Mouse (Mus musculus) thymus, postnatal 14 days (tissue): ENCODE measurements around the gene March9.
A peak's percentile ranks its signal among the peaks of the same experiment; 100 is the strongest.
"Not testable (repeated sequence)": the region's sequence is repeated elsewhere in the genome, so short reads cannot be mapped to it uniquely, and the experiment has no call there.

Source experiments
- DNase-seq: peaks from one replicate; pipeline ENCODE4 v3.0.0; 2021

March9 gene

GRCm38 (mm10) chr10:127079665-127080391 lies 19.8 kb upstream of the March9 start:
- no peak for DNase-seq

- DNase-seq: no peak
Observed at GRCm38 (mm10) chr10:127078677-127079575, 18.9 kb upstream of the March9 start.

GRCm38 (mm10) chr10:127078001-127078676 lies 18.2 kb upstream of the March9 start:
- no peak for DNase-seq

- DNase-seq: no peak
Observed at GRCm38 (mm10) chr10:127077515-127077914, 17.5 kb upstream of the March9 start.

- DNase-seq: peak; percentile 77
Observed at GRCm38 (mm10) chr10:127076082-127076481, 16.1 kb upstream of the March9 start.

- DNase-seq: no peak
Observed at GRCm38 (mm10) chr10:127075651-127076050, 15.7 kb upstream of the March9 start.

- DNase-seq: peak; percentile 92
Observed at GRCm38 (mm10) chr10:127075080-127075479, 15.1 kb upstream of the March9 start, which contains the start of gene Agap2. Gene Agap2, plus strand, starts transcription at chr10:127075284.

GRCm38 (mm10) chr10:127073981-127074380 lies 14.0 kb upstream of the March9 start:
- no peak for DNase-seq

GRCm38 (mm10) chr10:127072969-127073368 lies 13.0 kb upstream of the March9 start:
- DNase-seq: not testable (repeated sequence)

GRCm38 (mm10) chr10:127072270-127072669 lies 12.3 kb upstream of the March9 start:
- not testable (repeated sequence) for DNase-seq

- DNase-seq: no peak
Observed at GRCm38 (mm10) chr10:127071203-127071602, 11.2 kb upstream of the March9 start.

- peak; percentile 49 for DNase-seq
Observed at GRCm38 (mm10) chr10:127070190-127071121, 10.5 kb upstream of the March9 start, which contains the start of gene Tspan31. Gene Tspan31, minus strand, starts transcription at chr10:127070264.

GRCm38 (mm10) chr10:127069281-127070189 lies 9.6 kb upstream of the March9 start:
- DNase-seq: no peak

GRCm38 (mm10) chr10:127068360-127069038 lies 8.5 kb upstream of the March9 start:
- DNase-seq: no peak

- DNase-seq: no peak
Observed at GRCm38 (mm10) chr10:127066519-127067018, 6.6 kb upstream of the March9 start.

GRCm38 (mm10) chr10:127065981-127066380 lies 6.0 kb upstream of the March9 start:
- no peak for DNase-seq

GRCm38 (mm10) chr10:127063913-127064870 lies 4.2 kb upstream of the March9 start:
- DNase-seq: no peak

GRCm38 (mm10) chr10:127063239-127063872 lies 3.4 kb upstream of the March9 start, which contains the start of gene Cdk4:
Gene Cdk4, plus strand, starts transcription at chr10:127063534.
- peak; percentile 97 for DNase-seq
